Mouse (Mus musculus): ENCODE data around the gene Nol4l.

Nol4l gene

DNA sequence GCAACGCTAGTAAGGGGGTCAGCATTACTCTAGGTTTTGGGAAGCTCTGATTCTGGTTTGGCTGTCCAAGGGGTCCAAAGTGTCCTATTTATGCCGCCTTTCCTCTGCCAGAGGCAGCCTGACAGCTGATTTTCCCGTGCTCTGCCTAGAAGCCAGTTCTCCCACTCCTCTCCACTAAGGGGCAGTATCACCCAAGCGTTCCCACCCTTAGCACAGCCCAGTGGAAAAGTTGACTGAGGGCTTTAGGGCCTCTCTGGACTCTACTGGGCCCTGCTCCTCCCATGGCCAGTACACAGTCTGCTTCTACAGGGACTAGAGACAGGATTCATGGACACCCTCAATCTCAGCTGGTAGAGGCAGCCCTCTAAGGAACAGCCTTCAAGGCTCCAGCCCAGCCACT lies 51.2 kb downstream of the Nol4l start:
- peak; percentile 83 for DNase-seq

GRCm38 (mm10) chr2:153475114-153476112 lies 54.4 kb downstream of the Nol4l start:
- DNase-seq = peak; percentile 42

DNA sequence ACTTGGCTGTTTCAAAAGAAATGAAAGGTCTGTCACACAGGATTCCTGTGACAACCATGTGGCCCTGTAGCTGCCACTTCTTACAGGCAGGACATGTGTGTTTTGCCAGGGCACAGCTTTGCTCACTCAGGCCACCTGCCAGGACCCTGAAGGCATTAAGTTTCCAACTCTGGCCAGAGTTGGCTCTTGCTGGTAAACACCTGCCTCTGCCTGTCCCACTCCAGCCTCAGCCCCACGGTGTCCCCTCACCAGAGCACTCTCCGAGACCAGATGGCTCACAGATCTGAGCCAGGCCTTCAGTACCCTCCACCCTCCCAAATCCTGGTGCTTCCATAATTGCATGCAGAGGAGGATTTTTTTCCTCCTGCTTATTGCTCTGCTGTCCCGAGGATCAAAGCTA lies 58.8 kb downstream of the Nol4l start:
- DNase-seq = peak; percentile 30

GRCm38 (mm10) chr2:153469764-153470163 lies 60.0 kb downstream of the Nol4l start:
- DNase-seq = no peak

GRCm38 (mm10) chr2:153469317-153469716 lies 60.5 kb downstream of the Nol4l start:
- DNase-seq = no peak

- no peak for DNase-seq
Measured at GRCm38 (mm10) chr2:153467372-153467771, 62.4 kb downstream of the Nol4l start.

DNA sequence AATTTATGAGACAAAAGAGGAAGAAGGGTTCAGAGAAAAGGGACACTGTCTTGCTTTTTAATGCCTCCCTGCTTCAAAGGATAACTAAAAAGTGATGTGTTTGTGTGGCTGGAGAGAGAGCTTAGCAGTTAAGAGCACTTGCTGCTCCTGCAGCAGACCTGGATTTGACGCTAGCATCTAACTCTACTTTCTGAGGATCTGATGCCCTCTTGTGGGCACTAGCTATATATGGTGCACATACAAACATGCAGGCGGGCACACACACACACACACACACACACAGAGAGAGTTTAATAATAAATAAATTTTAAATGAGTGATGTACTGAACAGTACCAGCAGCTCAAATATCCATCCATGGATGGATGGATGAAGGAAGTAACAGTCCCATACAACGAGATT lies 66.5 kb downstream of the Nol4l start:
- no peak for DNase-seq

DNA sequence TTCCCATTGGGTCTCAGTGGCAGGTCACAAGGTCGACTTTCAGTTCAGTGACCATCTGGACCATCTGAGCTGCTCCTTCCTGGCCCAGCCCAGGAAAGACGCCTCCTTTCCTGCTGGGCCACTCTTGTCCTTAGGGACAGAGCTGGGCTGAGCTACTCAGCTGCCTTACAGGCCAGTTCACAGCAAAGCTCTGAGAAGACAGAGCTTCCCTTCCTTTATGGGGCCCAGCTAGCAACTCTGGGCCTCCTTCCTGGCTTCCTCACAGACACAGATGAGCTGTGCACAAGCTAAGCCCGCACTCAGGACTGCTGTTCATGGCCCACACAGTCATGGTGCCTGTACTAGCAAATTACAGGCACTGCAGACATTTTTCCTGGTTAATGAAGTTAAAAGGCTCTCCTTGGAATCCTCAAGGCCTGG lies 71.7 kb downstream of the Nol4l start:
- peak; percentile 33 for DNase-seq

GRCm38 (mm10) chr2:153457467-153457866 lies 72.3 kb downstream of the Nol4l start:
- no peak for DNase-seq

DNA sequence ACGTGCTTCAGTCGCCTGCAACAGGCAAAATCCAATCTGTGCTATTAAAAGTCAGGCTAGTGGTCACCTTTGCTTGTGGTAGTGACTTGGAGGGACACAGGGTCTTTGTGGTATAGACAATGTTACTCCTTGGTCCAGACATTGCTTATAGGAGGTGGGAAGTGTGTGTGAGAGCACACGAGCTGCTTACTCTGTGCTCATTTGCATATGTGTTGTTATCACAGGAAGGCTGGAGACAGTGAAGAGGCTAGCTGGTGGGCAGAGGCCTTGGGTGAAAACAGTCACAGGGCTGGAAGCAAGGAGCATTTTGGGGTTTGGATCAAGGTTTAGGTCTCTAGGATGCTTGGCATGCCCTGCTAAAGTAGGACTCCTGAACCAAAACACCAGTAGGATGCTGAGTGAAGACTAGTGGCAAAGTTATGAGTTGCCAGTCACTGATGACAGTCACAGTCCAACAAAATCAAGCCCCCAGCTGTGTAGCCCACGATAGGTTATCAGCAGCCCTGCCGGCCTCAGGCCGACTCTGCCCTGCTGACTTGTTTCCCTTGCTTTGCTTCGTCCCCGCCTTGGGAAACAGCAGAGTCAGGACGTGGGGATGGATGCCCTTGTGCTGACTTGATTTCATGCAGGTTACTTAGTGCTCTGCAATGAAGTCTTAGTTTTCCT lies 74.8 kb downstream of the Nol4l start:
- DNase-seq = no peak

- no peak for DNase-seq
Measured at GRCm38 (mm10) chr2:153453961-153454759, 75.6 kb downstream of the Nol4l start.

DNA sequence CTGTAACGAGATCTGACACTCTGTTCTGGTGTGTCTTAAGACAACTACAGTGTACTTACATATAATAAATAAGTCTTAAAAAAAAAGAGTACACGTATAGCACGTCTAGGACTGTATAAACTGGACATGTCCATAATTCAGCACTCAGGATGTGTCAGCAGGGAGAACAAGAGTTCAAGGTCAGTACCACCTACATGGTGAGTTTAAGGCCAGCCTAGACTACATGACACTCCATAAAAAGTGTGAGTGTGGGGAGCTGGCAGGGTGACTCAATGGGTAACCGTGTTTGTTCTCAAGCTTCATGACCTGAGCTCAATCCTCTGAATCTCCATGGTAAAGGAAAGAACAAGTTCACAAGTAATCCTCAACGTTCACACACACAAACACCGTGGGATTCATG lies 81.3 kb downstream of the Nol4l start:
- no peak for DNase-seq

GRCm38 (mm10) chr2:153447719-153448118 lies 82.1 kb downstream of the Nol4l start:
- DNase-seq = no peak

- DNase-seq = no peak
Measured at GRCm38 (mm10) chr2:153446476-153446875, 83.3 kb downstream of the Nol4l start.

DNA sequence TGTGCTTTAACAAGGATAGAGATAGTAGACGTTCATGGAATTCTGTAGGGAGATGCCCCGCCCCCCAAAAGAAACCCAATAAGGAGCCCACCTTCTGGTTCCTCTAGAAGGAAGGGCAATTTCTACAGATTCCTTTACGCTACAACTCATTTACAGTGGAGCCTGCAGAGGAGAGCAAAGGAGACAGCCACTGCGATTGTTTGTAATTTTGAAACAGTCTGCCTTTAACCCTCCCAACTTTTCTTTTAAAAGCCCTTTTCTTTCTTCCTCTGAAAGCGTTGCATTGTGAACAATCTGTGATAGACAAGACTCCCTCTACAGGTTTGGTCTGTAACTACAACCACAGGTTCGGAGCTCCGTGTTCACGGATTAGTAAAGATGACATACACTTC lies 83.8 kb downstream of the Nol4l start:
- peak; percentile 77 for DNase-seq

GRCm38 (mm10) chr2:153445137-153446016 lies 84.4 kb downstream of the Nol4l start:
- DNase-seq = peak; percentile 48

- peak; percentile 87 for DNase-seq
Measured at GRCm38 (mm10) chr2:153444254-153445136, 85.3 kb downstream of the Nol4l start.

DNA sequence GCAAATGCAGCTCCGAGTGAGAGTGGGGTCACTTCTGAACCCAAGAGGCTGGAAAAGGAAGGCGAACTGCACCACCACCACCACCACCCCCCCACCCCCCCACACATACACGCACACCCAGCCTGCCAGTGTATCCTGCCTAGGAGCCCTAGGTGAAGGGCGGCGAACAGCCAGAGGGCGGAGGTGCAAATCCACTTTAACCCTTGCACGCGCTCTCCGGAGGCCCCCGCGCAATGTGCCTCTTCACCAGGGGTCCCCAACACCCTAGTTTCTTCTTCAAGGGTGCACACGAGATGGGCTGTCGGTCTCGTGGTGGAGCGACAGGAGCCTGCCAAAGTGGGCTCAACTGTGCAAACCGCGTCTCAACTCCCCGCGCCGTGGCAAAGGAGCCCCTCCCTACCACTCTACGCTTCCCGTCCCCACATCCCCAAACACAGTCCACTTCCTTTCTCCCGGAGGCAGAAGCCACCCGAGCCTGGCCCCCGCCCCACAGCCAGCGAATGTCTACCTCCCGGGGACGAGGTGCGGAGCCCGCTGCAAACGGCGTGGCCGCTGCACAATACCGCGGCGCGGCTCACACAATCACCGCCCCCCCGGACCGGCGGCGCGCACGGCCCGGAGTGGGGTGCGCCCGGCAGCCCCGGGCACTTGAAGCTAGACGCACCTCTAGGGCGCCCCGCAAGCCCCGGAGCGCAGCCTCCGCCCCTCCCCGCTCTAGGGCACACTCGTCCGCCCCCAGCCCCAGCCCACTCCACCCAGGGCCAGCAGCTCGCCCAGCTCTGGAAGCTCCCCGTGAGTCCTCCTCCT lies 86.1 kb downstream of the Nol4l start:
- DNase-seq = peak; percentile 63

GRCm38 (mm10) chr2:153442720-153443119 lies 87.1 kb downstream of the Nol4l start:
- no peak for DNase-seq

DNA sequence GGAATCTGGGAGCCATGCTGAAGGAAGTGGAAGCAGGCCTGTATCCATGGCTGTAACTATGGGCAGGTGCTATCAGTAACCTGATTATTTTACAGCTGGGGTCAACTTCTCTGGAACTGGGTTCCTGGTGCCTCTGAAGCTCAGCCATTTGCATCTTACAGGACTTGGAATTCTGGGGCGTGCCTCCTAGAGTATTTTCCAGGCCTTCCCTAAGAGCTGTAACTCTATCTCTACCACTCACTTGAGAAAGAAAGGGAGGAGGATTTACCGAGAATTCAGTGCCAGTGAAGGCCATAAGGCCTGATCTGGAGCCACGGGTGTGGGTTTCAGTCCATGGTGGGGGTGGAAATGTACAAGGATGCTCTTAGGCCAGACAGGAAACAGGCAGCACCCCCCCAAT lies 88.5 kb downstream of the Nol4l start:
- DNase-seq = no peak
